Comparison of ENCODE assay signal across 9 mouse cellular contexts in the genomic region with DNA sequence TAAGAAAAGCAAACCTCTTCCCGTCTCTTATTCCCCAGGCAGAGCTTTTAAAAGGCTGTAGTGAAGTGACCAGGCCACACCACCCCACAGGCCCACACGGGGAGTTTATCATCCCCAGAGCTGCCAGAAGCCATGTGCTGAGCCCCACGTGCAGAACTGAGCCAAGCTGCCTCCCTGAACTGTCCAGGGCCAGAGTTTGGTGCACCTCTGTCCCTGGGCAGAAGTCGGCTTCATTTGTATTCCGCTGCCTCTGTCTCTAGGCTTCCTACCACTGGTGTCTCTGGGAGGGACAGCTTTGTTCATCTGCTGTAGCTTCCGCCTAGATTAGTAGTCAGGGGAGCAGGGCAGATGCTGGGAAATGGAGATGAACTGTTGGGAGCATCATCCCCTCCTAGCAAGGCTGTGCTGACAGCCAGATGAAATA.
A peak's percentile ranks its signal among the peaks of the same experiment; 100 is the strongest.
DNase-seq lines count a peak whose midpoint lies in the region; ATAC-seq lines count a peak whose summit lies in the region.
"Had no signal": no experiment of that assay in that cellular context is flagged by ENCODE, and none has a peak within 500 bp of the region (broad histone marks: within the 10 kb centered on the region; RNA-seq: fewer than 3 reads in every experiment).

No protein-coding gene starts in this region.

- no peak overlapping the region for H3K4me3 ChIP-seq in neural tube, embryonic 11.5 days (ENCODE audit: low read depth, low read length)
- no peak overlapping the region for H3K4me3 ChIP-seq in intestine, embryonic 15.5 days (replicated peaks)
- no peak overlapping the region for H3K4me3 ChIP-seq in stomach, embryonic 14.5 days (ENCODE audit: low read depth, low read length)
- H3K4me3 ChIP-seq: liver, embryonic 13.5 days had no signal

- no peaks in the 10 kb centered on the region for H3K27me3 ChIP-seq in neural tube, embryonic 11.5 days (ENCODE audit: control insufficient read depth, insufficient read depth, low read length)
- no peaks in the 10 kb centered on the region for H3K27me3 ChIP-seq in intestine, embryonic 15.5 days (replicated peaks)
- H3K27me3 ChIP-seq in stomach, embryonic 14.5 days (ENCODE audit: control insufficient read depth, insufficient read depth, low read length) = no peaks in the 10 kb centered on the region
- H3K27me3 ChIP-seq: liver, embryonic 13.5 days had no signal

- H3K27ac ChIP-seq in neural tube, embryonic 11.5 days (ENCODE audit: low read depth, low read length) = peak overlapping the region; percentile 96
- peak overlapping the region; percentile 78 for H3K27ac ChIP-seq in intestine, embryonic 15.5 days
- H3K27ac ChIP-seq in stomach, embryonic 14.5 days (ENCODE audit: low read length) = peak overlapping the region; percentile 87
- H3K27ac ChIP-seq: liver, embryonic 13.5 days had no signal

- no peak overlapping the region for H3K4me2 ChIP-seq in neural tube, embryonic 11.5 days (ENCODE audit: low read depth)
- no peak overlapping the region for H3K4me2 ChIP-seq in intestine, embryonic 15.5 days (replicated peaks)
- H3K4me2 ChIP-seq in stomach, embryonic 14.5 days (replicated peaks; ENCODE audit: low read depth, low read length) = no peak overlapping the region
- H3K4me2 ChIP-seq: liver, embryonic 13.5 days had no signal

- peak overlapping the region; percentile 55 for H3K9ac ChIP-seq in neural tube, embryonic 11.5 days (ENCODE audit: low read length)
- H3K9ac ChIP-seq in intestine, embryonic 15.5 days = no peak overlapping the region
- H3K9ac ChIP-seq in stomach, embryonic 14.5 days (replicated peaks; ENCODE audit: low read depth, low read length) = 0 out of 2 replicates have a peak overlapping the region, but pooled peaks have one; percentile 11
- H3K9ac ChIP-seq: liver, embryonic 13.5 days had no signal

- ATAC-seq in neural tube, embryonic 11.5 days (ENCODE audit: insufficient read depth, low FRiP score, low TSS enrichment) = peak; percentile 75
- peak; percentile 11; the same call in 1 of the 2 replicates for ATAC-seq in intestine, embryonic 15.5 days
- peak; percentile 15; the same call in 1 of the 2 replicates for ATAC-seq in stomach, embryonic 14.5 days (ENCODE audit: insufficient number of reproducible peaks, insufficient read depth, low FRiP score, low read depth)

- WGBS in neural tube, embryonic 11.5 days = 33% methylated on average over 6 of the region's 6 CpGs
- WGBS in intestine, embryonic 15.5 days = 48% methylated on average over 6 of the region's 6 CpGs
- 49% methylated on average over 6 of the region's 6 CpGs for WGBS in stomach, embryonic 14.5 days

- no peaks in the 10 kb centered on the region for H3K36me3 ChIP-seq in neural tube, embryonic 11.5 days (ENCODE audit: control insufficient read depth, insufficient read depth, low read length)
- 0 out of 2 replicates have a peak, but pooled peaks cover 4% of the 10 kb centered on the region for H3K36me3 ChIP-seq in intestine, embryonic 15.5 days
- no peaks in the 10 kb centered on the region; the same call in 1 of the 2 replicates for H3K36me3 ChIP-seq in stomach, embryonic 14.5 days (ENCODE audit: control insufficient read depth, insufficient read depth, low read length)

- no peaks in the 10 kb centered on the region for H3K9me3 ChIP-seq in neural tube, embryonic 11.5 days (ENCODE audit: control insufficient read depth, low read length)
- H3K9me3 ChIP-seq in intestine, embryonic 15.5 days = no peaks in the 10 kb centered on the region
- H3K9me3 ChIP-seq in stomach, embryonic 14.5 days (ENCODE audit: control insufficient read depth, low read depth, low read length) = no peaks in the 10 kb centered on the region
- H3K9me3 ChIP-seq: liver, embryonic 13.5 days had no signal

- peaks cover 27% of the 10 kb centered on the region for H3K4me1 ChIP-seq in neural tube, embryonic 11.5 days (ENCODE audit: control insufficient read depth, insufficient read depth, low read length)
- peaks cover 39% of the 10 kb centered on the region for H3K4me1 ChIP-seq in intestine, embryonic 15.5 days (replicated peaks)
- peaks cover 43% of the 10 kb centered on the region for H3K4me1 ChIP-seq in stomach, embryonic 14.5 days (ENCODE audit: control insufficient read depth, insufficient read depth, low read length)

- DNase-seq in embryo, embryonic 10.5 days (ENCODE audit: low spot score) = peak; percentile 58
- DNase-seq in embryo, embryonic 9.5 days (ENCODE audit: extremely low spot score) = no peak
- peak; percentile 68 for DNase-seq in neural tube, embryonic 11.5 days (ENCODE audit: low spot score)
- DNase-seq in neural tube, embryonic 10.5 days (ENCODE audit: extremely low spot score, low spot score) = no peak
- DNase-seq in right cerebral cortex, postnatal 4 days = no peak
- no peak for DNase-seq in urinary bladder, postnatal 25 days (ENCODE audit: low spot score)
- DNase-seq: liver, embryonic 13.5 days had no signal

Comparison
In these comparisons a context has a peak if more than half of its experiments do, and no peak if none do; other contexts are left out.
1. DNase-seq: peak in embryo, embryonic 10.5 days (single experiment) and neural tube, embryonic 11.5 days (single experiment); none in embryo, embryonic 9.5 days (single experiment), neural tube, embryonic 10.5 days (single experiment), right cerebral cortex, postnatal 4 days (single experiment) and urinary bladder, postnatal 25 days (single experiment).
2. ATAC-seq: peak in every context shown above with its lines; median percentile 75 in neural tube, embryonic 11.5 days; 15 in stomach, embryonic 14.5 days; 11 in intestine, embryonic 15.5 days.
3. Peak in every context shown above with its lines, with median percentiles within 50 percentile points of each other: H3K27ac ChIP-seq.